Mouse (Mus musculus): Measurements from ENCODE around the gene Hypm.

The Hypm gene

GRCm38 (mm10) chrX:9846628-9847027 is at the start of gene Hypm:
TSS of gene Hypm (plus strand) at chrX:9846928.
- DNase-seq (ENCODE audit: extremely low read depth, low read depth): no peak

- no peak for DNase-seq (ENCODE audit: extremely low read depth, low read depth)
Measured at GRCm38 (mm10) chrX:9810101-9810500, 36.6 kb upstream of the Hypm start.

GRCm38 (mm10) chrX:9812469-9812868 is 34.3 kb upstream of the Hypm start:
- DNase-seq (ENCODE audit: extremely low read depth, low read depth): no peak

- DNase-seq (ENCODE audit: extremely low read depth, low read depth): no peak
Measured at GRCm38 (mm10) chrX:9834779-9835178, 11.9 kb upstream of the Hypm start.

GRCm38 (mm10) chrX:9849403-9849802 is 2.7 kb downstream of the Hypm start, which contains the start of gene H2al3:
TSS of gene H2al3 (plus strand) at chrX:9849703.
- no peak for DNase-seq (ENCODE audit: extremely low read depth, low read depth)

GRCm38 (mm10) chrX:9861859-9862258 is 15.1 kb downstream of the Hypm start:
- DNase-seq (ENCODE audit: extremely low read depth, low read depth): no peak

GRCm38 (mm10) chrX:9875519-9875918 is 28.8 kb downstream of the Hypm start:
- DNase-seq (ENCODE audit: extremely low read depth, low read depth): no peak

- no peak for DNase-seq (ENCODE audit: extremely low read depth, low read depth)
Measured at GRCm38 (mm10) chrX:9885322-9885721, 38.6 kb downstream of the Hypm start, which contains the start of gene Sytl5. TSS of gene Sytl5 (plus strand) at chrX:9885622.
